Mouse (Mus musculus) left cerebral cortex, adult 18-20 months (tissue): ENCODE data around the gene Cenpb. TPM values are rescaled to one million over a fixed set of nuclear protein-coding genes. Genes with fewer than 3 reads are reported as not detected.

Source experiments
- DNase-seq, 2 experiments: peaks; one replicate each; pipeline ENCODE4 v3.0.0; 2021 to 2022; ENCODE audit warnings: low spot score in 2 of 2, mixed read lengths in 1 of 2
- total RNA-seq, 2 experiments: library from RNA; stranded (reverse); gene quantifications; 2 replicates each; pipeline ENCODE4 v1.2.3; 2021

The Cenpb gene
- total RNA-seq, 2 experiments from 2014 or later, result 64.2 to 64.3 TPM

- DNase-seq, result no peak
These were observed 11.0 kb downstream of the Cenpb start for GRCm38 (mm10) chr2:131168914-131169313.

GRCm38 (mm10) chr2:131167984-131168383 lies 11.9 kb downstream of the Cenpb start:
- DNase-seq, result no peak

GRCm38 (mm10) chr2:131166172-131166571 lies 13.7 kb downstream of the Cenpb start:
- no peak for DNase-seq

GRCm38 (mm10) chr2:131163924-131164323 lies 15.9 kb downstream of the Cenpb start:
- DNase-seq, result no peak

- DNase-seq, result no peak
These were observed 19.2 kb downstream of the Cenpb start for GRCm38 (mm10) chr2:131160671-131161111.

GRCm38 (mm10) chr2:131159938-131160581 lies 19.8 kb downstream of the Cenpb start, which contains the start of gene 1700037H04Rik:
TSS of gene 1700037H04Rik (minus strand) at chr2:131160081.
- DNase-seq, result peak; percentile 93 to 98

GRCm38 (mm10) chr2:131159491-131159910 lies 20.4 kb downstream of the Cenpb start:
- DNase-seq, result no peak

GRCm38 (mm10) chr2:131156987-131157386 lies 22.9 kb downstream of the Cenpb start:
- no peak for DNase-seq

GRCm38 (mm10) chr2:131154036-131154435 lies 25.8 kb downstream of the Cenpb start:
- DNase-seq, result no peak

- no peak for DNase-seq
These were observed 27.6 kb downstream of the Cenpb start for GRCm38 (mm10) chr2:131152166-131152730.

- no peak for DNase-seq
These were observed 30.7 kb downstream of the Cenpb start for GRCm38 (mm10) chr2:131149254-131149578.

- no peak for DNase-seq
These were observed 31.3 kb downstream of the Cenpb start for GRCm38 (mm10) chr2:131148353-131149253.

GRCm38 (mm10) chr2:131147043-131147365 lies 32.9 kb downstream of the Cenpb start:
- DNase-seq, result no peak

- DNase-seq, result peak in 1 of 2 experiments; percentile 39
These were observed 33.4 kb downstream of the Cenpb start for GRCm38 (mm10) chr2:131146193-131147042.

- no peak for DNase-seq
These were observed 34.3 kb downstream of the Cenpb start for GRCm38 (mm10) chr2:131145536-131145935.

GRCm38 (mm10) chr2:131145121-131145520 lies 34.7 kb downstream of the Cenpb start:
- no peak for DNase-seq

- DNase-seq, result no peak
These were observed 36.7 kb downstream of the Cenpb start for GRCm38 (mm10) chr2:131143007-131143780.

- peak; percentile 22 to 60 for DNase-seq
These were observed 37.3 kb downstream of the Cenpb start for GRCm38 (mm10) chr2:131142592-131142991.

- DNase-seq, result no peak
These were observed 38.4 kb downstream of the Cenpb start for GRCm38 (mm10) chr2:131141336-131141986.

GRCm38 (mm10) chr2:131140533-131140905 lies 39.3 kb downstream of the Cenpb start:
- DNase-seq, result no peak
